Mouse (Mus musculus): ENCODE results near the gene Tpm1. TPM values are rescaled to one million over a fixed set of nuclear protein-coding genes. Genes with fewer than 3 reads are reported as not detected.
A peak's percentile ranks its signal among the peaks of the same experiment; 100 is the strongest.

The Tpm1 gene
- polyA plus RNA-seq, 1 experiment: 110 TPM

- no peaks in the 10 kb centered on the region for H3K36me3 ChIP-seq (ENCODE audit: control insufficient read depth, insufficient read depth, low read length)
- DNase-seq: no peak
- no peaks in the 10 kb centered on the region; the same call in 1 of the 2 replicates for H3K4me1 ChIP-seq (ENCODE audit: control insufficient read depth, insufficient read depth, low read length)
- TF ChIP-seq CTCF (conservative IDR thresholded peaks at IDR 0.05; ENCODE audit: insufficient read depth, insufficient read length, low read depth, low read length) (no peak), POLR2A (IDR thresholded peaks at IDR 0.05; ENCODE audit: low read depth, low read length) (no peak)
- no peak overlapping the region for H3K4me3 ChIP-seq (ENCODE audit: insufficient read depth, low read depth, low read length)
- WGBS: 93% methylated on average over 6 of the region's 6 CpGs
- H3K27ac ChIP-seq (ENCODE audit: insufficient read depth, low read depth, low read length): no peak overlapping the region
- no peaks in the 10 kb centered on the region for H3K27me3 ChIP-seq (replicated peaks; ENCODE audit: control insufficient read depth, insufficient read depth, low read length)
These were observed 17.4 kb upstream of the Tpm1 start for GRCm38 (mm10) chr9:67066616-67067015.

GRCm38 (mm10) chr9:67059714-67060113 is 10.5 kb upstream of the Tpm1 start:
- TF ChIP-seq POLR2A (IDR thresholded peaks at IDR 0.05; ENCODE audit: low read depth, low read length): no peak
- no peak for TF ChIP-seq CTCF (conservative IDR thresholded peaks at IDR 0.05; ENCODE audit: insufficient read depth, insufficient read length, low read depth, low read length)
- H3K4me1 ChIP-seq (ENCODE audit: control insufficient read depth, insufficient read depth, low read length): no peaks in the 10 kb centered on the region

DNA sequence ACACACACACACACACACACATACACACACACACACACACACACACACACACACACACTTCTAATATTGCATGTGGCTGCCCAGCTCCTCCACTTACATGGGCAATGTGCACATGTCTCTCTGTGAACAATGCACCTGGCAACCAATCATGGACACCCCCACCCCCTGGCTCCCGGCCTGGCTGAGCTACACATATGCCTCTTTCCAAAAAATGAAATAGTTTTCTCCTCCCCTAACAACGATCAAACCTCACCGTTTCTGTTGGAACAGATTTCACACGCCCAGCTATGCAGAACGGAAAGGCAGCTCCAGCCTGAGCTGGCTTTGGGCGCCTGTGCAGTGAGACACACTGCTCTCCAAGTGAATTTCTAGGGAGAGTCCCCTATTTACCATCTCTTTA is 9.2 kb upstream of the Tpm1 start:
- Histone ChIP-seq H3K27me3 (replicated peaks; ENCODE audit: control insufficient read depth, insufficient read depth, low read length) (no peaks in the 10 kb centered on the region), H3K4me1 (ENCODE audit: control insufficient read depth, insufficient read depth, low read length) (no peaks in the 10 kb centered on the region), H3K4me3 (ENCODE audit: insufficient read depth, low read depth, low read length) (no peak overlapping the region), H3K36me3 (ENCODE audit: control insufficient read depth, insufficient read depth, low read length) (no peaks in the 10 kb centered on the region), H3K27ac (ENCODE audit: insufficient read depth, low read depth, low read length) (no peak overlapping the region)
- TF ChIP-seq POLR2A (IDR thresholded peaks at IDR 0.05; ENCODE audit: low read depth, low read length): no peak
- TF ChIP-seq CTCF (conservative IDR thresholded peaks at IDR 0.05; ENCODE audit: insufficient read depth, insufficient read length, low read depth, low read length): no peak
- DNase-seq: no peak
- 50% methylated on average over 6 of the region's 6 CpGs for WGBS

More at GRCm38 (mm10) chr9:67059714-67060113, 10.5 kb upstream of the Tpm1 start:
- Histone ChIP-seq H3K36me3 (ENCODE audit: control insufficient read depth, insufficient read depth, low read length) (no peaks in the 10 kb centered on the region), H3K4me3 (ENCODE audit: insufficient read depth, low read depth, low read length) (no peak overlapping the region), H3K27me3 (replicated peaks; ENCODE audit: control insufficient read depth, insufficient read depth, low read length) (no peaks in the 10 kb centered on the region), H3K27ac (ENCODE audit: insufficient read depth, low read depth, low read length) (no peak overlapping the region)
- DNase-seq: no peak
- 76% methylated on average over 12 of the region's 12 CpGs for WGBS

- DNase-seq: no peak
- TF ChIP-seq POLR2A (IDR thresholded peaks at IDR 0.05; ENCODE audit: low read depth, low read length) (no peak), CTCF (conservative IDR thresholded peaks at IDR 0.05; ENCODE audit: insufficient read depth, insufficient read length, low read depth, low read length) (no peak)
- WGBS: 89% methylated on average over 6 of the region's 6 CpGs
These were observed 1.6 kb upstream of the Tpm1 start for GRCm38 (mm10) chr9:67050736-67051337.

DNA sequence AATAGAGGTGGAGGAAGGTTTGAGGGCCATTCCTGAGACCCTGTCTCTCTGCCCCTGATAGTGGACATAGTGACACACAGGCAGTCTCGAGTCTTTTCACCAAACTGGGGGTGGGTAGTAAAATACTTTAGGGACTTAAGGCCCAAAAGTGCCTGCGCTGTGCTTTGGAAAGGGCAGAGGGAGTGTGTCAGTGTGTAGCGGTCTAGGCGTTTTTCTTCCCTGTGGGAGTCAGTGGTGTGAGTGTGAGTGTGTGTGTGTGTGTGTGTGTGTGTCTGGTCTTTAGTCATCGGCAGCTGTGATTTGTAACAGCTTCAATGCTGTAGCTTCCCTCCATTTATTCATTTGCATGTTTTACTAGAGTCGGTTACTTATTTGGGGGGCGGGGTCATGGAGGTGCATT is 630 bp upstream of the Tpm1 start:
- H3K27ac ChIP-seq (ENCODE audit: insufficient read depth, low read depth, low read length): no peak overlapping the region
- H3K4me1 ChIP-seq (ENCODE audit: control insufficient read depth, insufficient read depth, low read length): peaks cover 6% of the 10 kb centered on the region; the same call in 1 of the 2 replicates
- H3K27me3 ChIP-seq (replicated peaks; ENCODE audit: control insufficient read depth, insufficient read depth, low read length): no peaks in the 10 kb centered on the region; the same call in 1 of the 2 replicates
- WGBS: 38% methylated on average over 7 of the region's 7 CpGs
- peak overlapping the region; percentile 61 for H3K4me3 ChIP-seq (ENCODE audit: insufficient read depth, low read depth, low read length)
- no peaks in the 10 kb centered on the region for H3K36me3 ChIP-seq (ENCODE audit: control insufficient read depth, insufficient read depth, low read length)
- TF ChIP-seq CTCF (conservative IDR thresholded peaks at IDR 0.05; ENCODE audit: insufficient read depth, insufficient read length, low read depth, low read length): no peak
- peak; percentile 12 for DNase-seq

More at GRCm38 (mm10) chr9:67050736-67051337, 1.6 kb upstream of the Tpm1 start:
- no peaks in the 10 kb centered on the region for H3K36me3 ChIP-seq (ENCODE audit: control insufficient read depth, insufficient read depth, low read length)
- H3K27ac ChIP-seq (ENCODE audit: insufficient read depth, low read depth, low read length): no peak overlapping the region
- peaks cover 6% of the 10 kb centered on the region; the same call in 1 of the 2 replicates for H3K4me1 ChIP-seq (ENCODE audit: control insufficient read depth, insufficient read depth, low read length)
- H3K4me3 ChIP-seq (ENCODE audit: insufficient read depth, low read depth, low read length): no peak overlapping the region
- no peaks in the 10 kb centered on the region; the same call in 1 of the 2 replicates for H3K27me3 ChIP-seq (replicated peaks; ENCODE audit: control insufficient read depth, insufficient read depth, low read length)

DNA sequence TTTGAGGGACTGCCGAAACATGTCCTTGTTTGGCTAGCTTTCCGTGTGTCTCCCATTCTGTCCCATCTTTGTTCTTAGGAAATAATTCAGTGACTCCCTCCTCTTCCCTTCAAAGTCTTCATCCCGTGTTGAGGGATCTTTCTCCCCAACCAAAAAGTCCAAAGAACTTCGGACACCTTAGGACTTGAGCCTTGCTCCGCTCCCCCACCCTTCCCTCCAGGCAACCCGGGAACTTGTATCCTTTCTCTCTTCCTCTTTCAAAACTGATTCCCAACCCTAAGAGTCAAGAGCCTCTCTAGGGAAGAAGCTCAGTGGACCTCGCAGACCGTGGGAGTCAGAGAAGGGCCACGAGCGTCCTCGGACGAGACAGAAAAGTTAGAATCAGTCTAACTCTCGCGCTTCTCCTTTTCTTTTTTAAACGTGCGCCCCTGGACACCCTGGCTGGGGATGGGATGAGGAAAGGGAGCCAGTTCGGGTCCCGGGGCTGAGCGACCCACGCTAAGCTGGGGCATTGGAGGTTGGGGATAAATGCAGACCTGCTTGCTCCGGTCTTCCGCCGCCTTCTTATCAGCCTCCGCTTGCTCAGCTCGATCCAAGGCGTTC is 622 bp downstream of the Tpm1 start:
- H3K4me1 ChIP-seq (ENCODE audit: control insufficient read depth, insufficient read depth, low read length): peaks cover 6% of the 10 kb centered on the region; the same call in 1 of the 2 replicates
- H3K27me3 ChIP-seq (replicated peaks; ENCODE audit: control insufficient read depth, insufficient read depth, low read length): no peaks in the 10 kb centered on the region; the same call in 1 of the 2 replicates
- no peaks in the 10 kb centered on the region for H3K36me3 ChIP-seq (ENCODE audit: control insufficient read depth, insufficient read depth, low read length)
- peak overlapping the region; percentile 27 for H3K27ac ChIP-seq (ENCODE audit: insufficient read depth, low read depth, low read length)
- 1% methylated on average over 26 of the region's 26 CpGs for WGBS
- no peak for TF ChIP-seq CTCF (conservative IDR thresholded peaks at IDR 0.05; ENCODE audit: insufficient read depth, insufficient read length, low read depth, low read length)
- no peak for TF ChIP-seq POLR2A (IDR thresholded peaks at IDR 0.05; ENCODE audit: low read depth, low read length)
- H3K4me3 ChIP-seq (ENCODE audit: insufficient read depth, low read depth, low read length): peak overlapping the region; percentile 61
- DNase-seq: no peak
